Comparison of ENCODE assay signal across 34 mouse cellular contexts in the genomic region with DNA sequence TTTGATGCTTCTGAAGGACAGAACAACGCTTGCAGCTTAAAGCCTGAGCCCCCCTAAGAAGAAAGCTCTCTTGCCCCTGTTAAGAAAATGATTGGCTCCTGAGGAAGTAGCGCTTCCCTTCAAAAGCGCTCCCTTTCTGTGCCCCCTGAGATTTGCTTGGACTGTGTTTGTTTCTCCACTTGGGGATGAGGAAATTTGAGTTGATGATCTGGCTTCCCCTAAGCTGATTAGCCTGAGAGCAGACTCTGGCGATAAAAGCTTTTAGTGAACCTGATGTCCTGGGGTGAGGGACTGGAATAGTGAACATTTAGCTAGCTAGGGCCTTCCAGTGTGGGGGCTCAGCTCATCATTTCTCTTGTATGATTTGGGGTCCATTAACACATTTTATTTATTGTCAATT. TPM values are rescaled to one million over a fixed set of nuclear protein-coding genes. Genes with fewer than 3 reads are reported as not detected.
DNase-seq lines count a peak whose midpoint lies in the region; ATAC-seq lines count a peak whose summit lies in the region.
"Had no signal": no experiment of that assay in that cellular context is flagged by ENCODE, and none has a peak within 500 bp of the region (broad histone marks: within the 10 kb centered on the region; RNA-seq: fewer than 3 reads in every experiment).

No protein-coding gene starts in this region.

- no peaks in the 10 kb centered on the region for H3K36me3 ChIP-seq in embryonic facial prominence, embryonic 11.5 days (replicated peaks; ENCODE audit: control insufficient read depth, insufficient read depth, low read depth, low read length)
- no peaks in the 10 kb centered on the region for H3K36me3 ChIP-seq in embryonic facial prominence, embryonic 10.5 days (replicated peaks)
- H3K36me3 ChIP-seq in lung, embryonic 15.5 days = no peaks in the 10 kb centered on the region
- H3K36me3 ChIP-seq in hindbrain, embryonic 14.5 days (replicated peaks; ENCODE audit: control insufficient read depth, insufficient read depth) = no peaks in the 10 kb centered on the region
- no peaks in the 10 kb centered on the region for H3K36me3 ChIP-seq in limb, embryonic 10.5 days
- H3K36me3 ChIP-seq: forebrain, embryonic 15.5 days; hindbrain, embryonic 12.5 days; limb, embryonic 15.5 days; midbrain, embryonic 15.5 days; neural tube, embryonic 15.5 days; stomach, embryonic 15.5 days had no signal

- no peak for ATAC-seq in embryonic facial prominence, embryonic 11.5 days (replicated peaks; ENCODE audit: insufficient number of reproducible peaks, low FRiP score, low TSS enrichment, low read depth)
- ATAC-seq in lung, embryonic 15.5 days (ENCODE audit: borderline replicate concordance, extremely low read depth, low FRiP score, low TSS enrichment) = no peak
- ATAC-seq in hindbrain, embryonic 14.5 days (ENCODE audit: low FRiP score) = no peak
- ATAC-seq: forebrain, embryonic 15.5 days; intestine, embryonic 16.5 days; midbrain, embryonic 15.5 days had no signal

- no peak overlapping the region for H3K4me3 ChIP-seq in embryonic facial prominence, embryonic 11.5 days (ENCODE audit: low read depth, low read length)
- H3K4me3 ChIP-seq in embryonic facial prominence, embryonic 10.5 days = no peak overlapping the region
- no peak overlapping the region for H3K4me3 ChIP-seq in lung, embryonic 15.5 days
- H3K4me3 ChIP-seq in hindbrain, embryonic 14.5 days (replicated peaks; ENCODE audit: low read length) = no peak overlapping the region
- H3K4me3 ChIP-seq in limb, embryonic 10.5 days = no peak overlapping the region
- H3K4me3 ChIP-seq: forebrain, embryonic 15.5 days; hindbrain, embryonic 12.5 days; limb, embryonic 15.5 days; midbrain, embryonic 15.5 days; neural tube, embryonic 15.5 days; stomach, embryonic 15.5 days had no signal

- DNase-seq in embryonic facial prominence, embryonic 11.5 days (ENCODE audit: low spot score) = peak; percentile 39
- no peak for DNase-seq in embryonic facial prominence, embryonic 10.5 days (ENCODE audit: low spot score)
- no peak for DNase-seq in lung, adult 18-20 months
- peak; percentile 32 for DNase-seq in embryo, embryonic 10.5 days (ENCODE audit: low spot score)
- peak; percentile 48 for DNase-seq in retina, embryonic 14.5 days (ENCODE audit: low spot score)
- no peak for DNase-seq in hindbrain, embryonic 14.5 days (ENCODE audit: low spot score)
- DNase-seq in limb, embryonic 10.5 days (ENCODE audit: low spot score) = no peak
- DNase-seq: adrenal gland, postnatal 14 days; cerebellum, adult 18-20 months; cerebellum, postnatal 10 days; gastrocnemius, postnatal 10 days; heart, postnatal 36 days; kidney, adult 8-10 months; layer of hippocampus, postnatal 36 days; left cerebral cortex, postnatal 4 days; lung, postnatal 36 days had no signal

- H3K4me1 ChIP-seq in embryonic facial prominence, embryonic 11.5 days (ENCODE audit: control insufficient read depth, insufficient read depth, low read length) = 0 out of 2 replicates have a peak, but pooled peaks cover 2% of the 10 kb centered on the region
- peaks cover 36% of the 10 kb centered on the region for H3K4me1 ChIP-seq in embryonic facial prominence, embryonic 10.5 days
- peaks cover 24% of the 10 kb centered on the region for H3K4me1 ChIP-seq in lung, embryonic 15.5 days
- H3K4me1 ChIP-seq in hindbrain, embryonic 14.5 days (replicated peaks; ENCODE audit: control insufficient read depth, insufficient read depth, low read length) = peaks cover 14% of the 10 kb centered on the region; the same call in 1 of the 2 replicates
- H3K4me1 ChIP-seq in limb, embryonic 10.5 days = peaks cover 33% of the 10 kb centered on the region

- no peak overlapping the region for H3K4me2 ChIP-seq in embryonic facial prominence, embryonic 11.5 days (ENCODE audit: low read depth, low read length)
- H3K4me2 ChIP-seq in lung, embryonic 15.5 days = no peak overlapping the region
- H3K4me2 ChIP-seq in hindbrain, embryonic 14.5 days (replicated peaks) = no peak overlapping the region
- H3K4me2 ChIP-seq: forebrain, embryonic 15.5 days; heart, embryonic 11.5 days; hindbrain, embryonic 12.5 days; limb, embryonic 15.5 days; midbrain, embryonic 15.5 days; neural tube, embryonic 15.5 days; stomach, embryonic 15.5 days had no signal

- no peaks in the 10 kb centered on the region for H3K27me3 ChIP-seq in embryonic facial prominence, embryonic 11.5 days (ENCODE audit: control insufficient read depth, insufficient read depth, low read length)
- H3K27me3 ChIP-seq in embryonic facial prominence, embryonic 10.5 days (replicated peaks; ENCODE audit: low read depth, poor library complexity, severe bottlenecking) = peaks cover 11% of the 10 kb centered on the region
- H3K27me3 ChIP-seq in lung, embryonic 15.5 days = no peaks in the 10 kb centered on the region
- H3K27me3 ChIP-seq in hindbrain, embryonic 14.5 days (ENCODE audit: control insufficient read depth, insufficient read depth, low read length) = 0 out of 2 replicates have a peak, but pooled peaks cover 3% of the 10 kb centered on the region
- H3K27me3 ChIP-seq in limb, embryonic 10.5 days (ENCODE audit: low read depth, poor library complexity, severe bottlenecking) = peaks cover 20% of the 10 kb centered on the region; the same call in 1 of the 2 replicates
- H3K27me3 ChIP-seq: forebrain, embryonic 15.5 days; limb, embryonic 15.5 days; midbrain, embryonic 15.5 days; neural tube, embryonic 15.5 days; stomach, embryonic 15.5 days had no signal

- no peak overlapping the region for H3K27ac ChIP-seq in embryonic facial prominence, embryonic 11.5 days (replicated peaks; ENCODE audit: low read depth, low read length)
- H3K27ac ChIP-seq in embryonic facial prominence, embryonic 10.5 days (replicated peaks) = no peak overlapping the region
- 0 out of 2 replicates have a peak overlapping the region, but pooled peaks have one; percentile 15 for H3K27ac ChIP-seq in lung, embryonic 15.5 days
- no peak overlapping the region for H3K27ac ChIP-seq in hindbrain, embryonic 14.5 days
- no peak overlapping the region for H3K27ac ChIP-seq in limb, embryonic 10.5 days
- H3K27ac ChIP-seq: forebrain, embryonic 15.5 days; hindbrain, embryonic 12.5 days; kidney, postnatal 0 days; limb, embryonic 15.5 days; liver, embryonic 14.5 days; midbrain, embryonic 15.5 days; neural tube, embryonic 15.5 days; stomach, embryonic 15.5 days had no signal

- H3K9me3 ChIP-seq in embryonic facial prominence, embryonic 11.5 days (replicated peaks; ENCODE audit: control insufficient read depth, low read length) = no peaks in the 10 kb centered on the region; the same call in 1 of the 2 replicates
- no peaks in the 10 kb centered on the region for H3K9me3 ChIP-seq in embryonic facial prominence, embryonic 10.5 days
- H3K9me3 ChIP-seq in lung, embryonic 15.5 days = no peaks in the 10 kb centered on the region
- no peaks in the 10 kb centered on the region for H3K9me3 ChIP-seq in hindbrain, embryonic 14.5 days (ENCODE audit: control insufficient read depth, low read length)
- no peaks in the 10 kb centered on the region for H3K9me3 ChIP-seq in limb, embryonic 10.5 days (replicated peaks)
- H3K9me3 ChIP-seq: forebrain, embryonic 15.5 days; G1E; hindbrain, embryonic 12.5 days; limb, embryonic 15.5 days; midbrain, embryonic 15.5 days; neural tube, embryonic 15.5 days; stomach, embryonic 15.5 days had no signal

- H3K9ac ChIP-seq in embryonic facial prominence, embryonic 11.5 days (replicated peaks; ENCODE audit: low read length) = no peak overlapping the region
- no peak overlapping the region for H3K9ac ChIP-seq in lung, embryonic 15.5 days
- H3K9ac ChIP-seq in hindbrain, embryonic 14.5 days = no peak overlapping the region
- H3K9ac ChIP-seq: forebrain, embryonic 15.5 days; hindbrain, embryonic 12.5 days; limb, embryonic 15.5 days; liver, embryonic 14.5 days; midbrain, embryonic 15.5 days; neural tube, embryonic 15.5 days; stomach, embryonic 15.5 days had no signal

- WGBS in embryonic facial prominence, embryonic 11.5 days = 10% methylated on average over 4 of the region's 4 CpGs
- 7% methylated on average over 4 of the region's 4 CpGs for WGBS in embryonic facial prominence, embryonic 10.5 days
- WGBS in lung, embryonic 15.5 days = 21% methylated on average over 4 of the region's 4 CpGs
- 22% methylated on average over 4 of the region's 4 CpGs for WGBS in hindbrain, embryonic 14.5 days
- WGBS in limb, embryonic 10.5 days = 23% methylated on average over 4 of the region's 4 CpGs

RNA-seq across cellular contexts. Expression of a gene that starts 4.3 kb away (rescaled TPM):
- polyA plus RNA-seq in embryonic facial prominence, embryonic 11.5 days (2014; fragmentation: Nextera tagmentation; extraction: Ambion mirVana) = 2.4 and 2.5 TPM in 2 replicates
- 3.0 and 5.3 TPM in 2 replicates for polyA plus RNA-seq in embryonic facial prominence, embryonic 10.5 days (2016; fragmentation: Nextera tagmentation; extraction: Ambion mirVana)
- 8.8 and 10.1 TPM in 2 replicates for polyA plus RNA-seq in lung, embryonic 15.5 days (2015; fragmentation: Nextera tagmentation; extraction: Ambion mirVana)
- polyA plus RNA-seq in hindbrain, embryonic 14.5 days (2014; fragmentation: Nextera tagmentation; extraction: Ambion mirVana) = 1.0 and 1.1 TPM in 2 replicates
- 3.4 and 5.0 TPM in 2 replicates for polyA plus RNA-seq in limb, embryonic 10.5 days (2016; fragmentation: Nextera tagmentation; extraction: Ambion mirVana)

RNA-seq across cellular contexts. Expression of a gene that starts 8.7 kb away (rescaled TPM):
- polyA plus RNA-seq in embryonic facial prominence, embryonic 11.5 days (2014; fragmentation: Nextera tagmentation; extraction: Ambion mirVana) = 17.9 and 18.1 TPM in 2 replicates
- 15.0 and 17.4 TPM in 2 replicates for polyA plus RNA-seq in embryonic facial prominence, embryonic 10.5 days (2016; fragmentation: Nextera tagmentation; extraction: Ambion mirVana)
- 9.5 and 12.7 TPM in 2 replicates for polyA plus RNA-seq in lung, embryonic 15.5 days (2015; fragmentation: Nextera tagmentation; extraction: Ambion mirVana)
- polyA plus RNA-seq in hindbrain, embryonic 14.5 days (2014; fragmentation: Nextera tagmentation; extraction: Ambion mirVana) = 13.2 and 21.0 TPM in 2 replicates
- 15.6 and 17.8 TPM in 2 replicates for polyA plus RNA-seq in limb, embryonic 10.5 days (2016; fragmentation: Nextera tagmentation; extraction: Ambion mirVana)

RNA-seq across cellular contexts. Expression of a gene that starts 52.7 kb away (rescaled TPM):
- polyA plus RNA-seq in embryonic facial prominence, embryonic 11.5 days (2014; fragmentation: Nextera tagmentation; extraction: Ambion mirVana) = 0.28 TPM in 1 of 2 replicates, not detected in the other
- polyA plus RNA-seq in embryonic facial prominence, embryonic 10.5 days (2016; fragmentation: Nextera tagmentation; extraction: Ambion mirVana) = 0.26 TPM in 1 of 2 replicates, not detected in the other
- 0.09 TPM in 1 of 2 replicates, not detected in the other for polyA plus RNA-seq in lung, embryonic 15.5 days (2015; fragmentation: Nextera tagmentation; extraction: Ambion mirVana)
- 0.21 TPM in 1 of 2 replicates, not detected in the other for polyA plus RNA-seq in hindbrain, embryonic 14.5 days (2014; fragmentation: Nextera tagmentation; extraction: Ambion mirVana)
- not detected in 2 replicates for polyA plus RNA-seq in limb, embryonic 10.5 days (2016; fragmentation: Nextera tagmentation; extraction: Ambion mirVana)
- polyA plus RNA-seq: forebrain, embryonic 15.5 days; gonadal fat pad, adult 2 months; heart, embryonic 11.5 days; intestine, embryonic 16.5 days had no signal

RNA-seq across cellular contexts. Expression of a gene that starts 53.3 kb away (rescaled TPM):
- 0.24 TPM in 1 of 2 replicates, not detected in the other for polyA plus RNA-seq in embryonic facial prominence, embryonic 11.5 days (2014; fragmentation: Nextera tagmentation; extraction: Ambion mirVana)
- polyA plus RNA-seq in embryonic facial prominence, embryonic 10.5 days (2016; fragmentation: Nextera tagmentation; extraction: Ambion mirVana) = not detected in 2 replicates
- not detected in 2 replicates for polyA plus RNA-seq in lung, embryonic 15.5 days (2015; fragmentation: Nextera tagmentation; extraction: Ambion mirVana)
- polyA plus RNA-seq in hindbrain, embryonic 14.5 days (2014; fragmentation: Nextera tagmentation; extraction: Ambion mirVana) = not detected in 2 replicates
- not detected in 2 replicates for polyA plus RNA-seq in limb, embryonic 10.5 days (2016; fragmentation: Nextera tagmentation; extraction: Ambion mirVana)
- polyA plus RNA-seq: cortical plate, adult 2 months; forebrain, embryonic 15.5 days; G1E; gonadal fat pad, adult 2 months; heart, embryonic 11.5 days; heart, embryonic 16.5 days; hindbrain, embryonic 12.5 days; intestine, embryonic 16.5 days; kidney, postnatal 0 days; large intestine, adult 2 months; limb, embryonic 15.5 days; liver, embryonic 14.5 days; lung, embryonic 16.5 days; midbrain, embryonic 15.5 days; neural tube, embryonic 15.5 days; small intestine, adult 2 months; stomach, embryonic 15.5 days had no signal

Comparison
In these comparisons a context has a peak if more than half of its experiments do, and no peak if none do; other contexts are left out.
1. DNase-seq: peak in embryonic facial prominence, embryonic 11.5 days (single experiment), embryo, embryonic 10.5 days (single experiment) and retina, embryonic 14.5 days (single experiment); none in embryonic facial prominence, embryonic 10.5 days (single experiment), lung, adult 18-20 months (0 of 2), hindbrain, embryonic 14.5 days (single experiment) and limb, embryonic 10.5 days (single experiment).